Mouse (Mus musculus) CH12.LX (cell line): ENCODE data around the gene Selenoo. TPM values are rescaled to one million over a fixed set of nuclear protein-coding genes. Genes with fewer than 3 reads are reported as not detected.

Experiments used
- DNase-seq: peaks from one replicate; pipeline ENCODE4 v3.0.0-alpha.2; 2013; ENCODE audit errors: extremely low read depth
- H3K27ac ChIP-seq: 2 replicates; pipeline ENCODE4 v1.5.1; 2012; ENCODE audit warnings: low read depth, mild to moderate bottlenecking, control low read depth, moderate library complexity; ENCODE audit not compliant: insufficient read depth
- H3K27me3 ChIP-seq: replicated peaks from 2 replicates; pipeline ENCODE3; 2012; ENCODE audit warnings: inconsistent platforms
- H3K36me3 ChIP-seq, 2 experiments: replicated peaks in 1 of 2; 2 replicates each; pipeline versions ENCODE3 to v1.6.1; 2012; ENCODE audit warnings: inconsistent platforms in 1 of 2, low read length in 1 of 2, mild to moderate bottlenecking in 1 of 2, mixed read lengths in 1 of 2, moderate library complexity in 1 of 2; ENCODE audit not compliant: control insufficient read depth in 1 of 2, insufficient read depth in 1 of 2
- H3K4me1 ChIP-seq, 2 experiments: 2 replicates each; pipeline ENCODE4 v1.6.1; 2012; ENCODE audit warnings: inconsistent platforms in 1 of 2, moderate library complexity in 1 of 2; ENCODE audit not compliant: insufficient read depth in 2 of 2, control insufficient read depth in 1 of 2
- H3K4me2 ChIP-seq: 2 replicates; pipeline ENCODE4 v1.6.1; 2012; ENCODE audit warnings: low read depth, mild to moderate bottlenecking, control low read depth; ENCODE audit not compliant: poor library complexity, insufficient read depth, severe bottlenecking
- H3K4me3 ChIP-seq, 3 experiments: fragments of 150-350 bp in 1 of 3; sonication (generic) in 1 of 3; replicated peaks in 1 of 3; 2 replicates each; pipeline versions ENCODE3 to v1.5.1; 2011 to 2012; ENCODE audit warnings: low read depth in 2 of 3, low read length in 2 of 3, mild to moderate bottlenecking in 2 of 3, moderate library complexity in 2 of 3, control low read depth in 1 of 3, improper control_type of control experiment in 1 of 3, inconsistent platforms in 1 of 3, mixed read lengths in 1 of 3; ENCODE audit not compliant: poor library complexity in 1 of 3
- H3K79me2 ChIP-seq: replicated peaks from 2 replicates; pipeline ENCODE4 v1.6.1; 2012; ENCODE audit warnings: mild to moderate bottlenecking, moderate library complexity; ENCODE audit not compliant: control insufficient read depth, poor library complexity, insufficient read depth, severe bottlenecking; ENCODE audit errors: extremely low read depth
- H3K9ac ChIP-seq: 2 replicates; pipeline ENCODE4 v1.6.1; 2012; ENCODE audit warnings: low read depth, mild to moderate bottlenecking, control low read depth, moderate library complexity; ENCODE audit not compliant: insufficient read depth
- H3K9me3 ChIP-seq: replicated peaks from 2 replicates; pipeline ENCODE3; 2012; ENCODE audit warnings: low read length, inconsistent platforms, mixed read lengths
- BHLHE40 ChIP-seq: IDR thresholded peaks from 2 replicates; pipeline ENCODE4 v1.6.1; 2011; ENCODE audit warnings: mild to moderate bottlenecking, low read depth, low read length, improper control_type of control experiment
- CHD1 ChIP-seq: IDR thresholded peaks from 2 replicates; pipeline ENCODE4 v1.6.1; 2012; ENCODE audit warnings: low read depth, low read length, improper control_type of control experiment, inconsistent platforms
- CHD2 ChIP-seq: IDR thresholded peaks from 2 replicates; pipeline ENCODE4 v1.6.1; 2011; ENCODE audit warnings: low read length, improper control_type of control experiment
- CTCF ChIP-seq, 2 experiments: IDR thresholded peaks in 1 of 2; conservative IDR thresholded peaks in 1 of 2; 2 replicates each; pipeline ENCODE4 v1.5.1; 2011 to 2012; ENCODE audit warnings: low read depth in 2 of 2, low read length in 2 of 2, improper control_type of control experiment in 1 of 2, inconsistent platforms in 1 of 2, mild to moderate bottlenecking in 1 of 2, moderate library complexity in 1 of 2
- E2F4 ChIP-seq: IDR thresholded peaks from 2 replicates; pipeline ENCODE4 v1.6.1; 2011; ENCODE audit warnings: low read depth, low read length, improper control_type of control experiment; ENCODE audit not compliant: insufficient replicate concordance
- ELF1 ChIP-seq: IDR thresholded peaks from 2 replicates; pipeline ENCODE4 v1.6.1; 2014; ENCODE audit warnings: low read depth, mild to moderate bottlenecking, inconsistent platforms, low read length, improper control_type of control experiment
- GABPA ChIP-seq: IDR thresholded peaks from 2 replicates; pipeline ENCODE4 v1.6.1; 2012; ENCODE audit warnings: low read depth, low read length, improper control_type of control experiment, inconsistent platforms; ENCODE audit not compliant: insufficient replicate concordance
- IRF4 ChIP-seq: IDR thresholded peaks from 2 replicates; pipeline ENCODE4 v1.6.1; 2014; ENCODE audit warnings: low read depth, mild to moderate bottlenecking, inconsistent platforms, low read length, improper control_type of control experiment
- JUN ChIP-seq: IDR thresholded peaks from 2 replicates; pipeline ENCODE4 v1.6.1; 2011; ENCODE audit warnings: low read depth, mild to moderate bottlenecking, low read length, improper control_type of control experiment, moderate library complexity; ENCODE audit not compliant: insufficient read depth
- JUND ChIP-seq: conservative IDR thresholded peaks from 2 replicates; pipeline ENCODE4 v1.6.1; 2011; ENCODE audit warnings: low read depth, low read length, improper control_type of control experiment
- MAX ChIP-seq: IDR thresholded peaks from 2 replicates; pipeline ENCODE4 v1.6.1; 2011; ENCODE audit warnings: low read length, improper control_type of control experiment
- MAZ ChIP-seq: IDR thresholded peaks from 2 replicates; pipeline ENCODE4 v1.6.1; 2012; ENCODE audit warnings: low read depth, mild to moderate bottlenecking, inconsistent platforms, low read length, improper control_type of control experiment, moderate library complexity
- MEF2A ChIP-seq: IDR thresholded peaks from 2 replicates; pipeline ENCODE4 v1.6.1; 2014; ENCODE audit warnings: low read depth, mild to moderate bottlenecking, inconsistent platforms, low read length, improper control_type of control experiment, borderline replicate concordance
- NELFE ChIP-seq: IDR thresholded peaks from 2 replicates; pipeline ENCODE4 v1.6.1; 2011; ENCODE audit warnings: low read depth, low read length, improper control_type of control experiment
- NRF1 ChIP-seq: IDR thresholded peaks from 2 replicates; pipeline ENCODE4 v1.6.1; 2014; ENCODE audit warnings: low read depth, mild to moderate bottlenecking, inconsistent platforms, low read length, improper control_type of control experiment, moderate library complexity
- PAX5 ChIP-seq: IDR thresholded peaks from 2 replicates; pipeline ENCODE4 v1.6.1; 2012; ENCODE audit warnings: low read length, inconsistent platforms, mixed read lengths
- POLR2AphosphoS2 ChIP-seq: IDR thresholded peaks from 2 replicates; pipeline ENCODE4 v1.6.1; 2011; ENCODE audit warnings: low read depth, low read length, improper control_type of control experiment
- RCOR1 ChIP-seq: conservative IDR thresholded peaks from 2 replicates; pipeline ENCODE4 v1.6.1; 2012; ENCODE audit warnings: low read depth, mild to moderate bottlenecking, inconsistent platforms, low read length, improper control_type of control experiment
- UBTF ChIP-seq: IDR thresholded peaks from 2 replicates; pipeline ENCODE4 v1.6.1; 2012; ENCODE audit warnings: low read depth, mild to moderate bottlenecking, inconsistent platforms, low read length, improper control_type of control experiment, moderate library complexity
- USF2 ChIP-seq: conservative IDR thresholded peaks from 2 replicates; pipeline ENCODE4 v1.6.1; 2011; ENCODE audit warnings: low read depth, low read length, improper control_type of control experiment
- ZC3H11A ChIP-seq: IDR thresholded peaks from 2 replicates; pipeline ENCODE4 v1.6.1; 2012; ENCODE audit warnings: low read depth, mild to moderate bottlenecking, inconsistent platforms, low read length, improper control_type of control experiment
- ZKSCAN1 ChIP-seq: IDR thresholded peaks from 2 replicates; pipeline ENCODE4 v1.6.1; 2012; ENCODE audit warnings: low read depth, inconsistent platforms, low read length, improper control_type of control experiment, borderline replicate concordance
- ZMIZ1 ChIP-seq: IDR thresholded peaks from 2 replicates; pipeline ENCODE4 v1.6.1; 2012; ENCODE audit warnings: low read depth, mild to moderate bottlenecking, inconsistent platforms, low read length, improper control_type of control experiment
- ZNF384 ChIP-seq: IDR thresholded peaks from 2 replicates; pipeline ENCODE4 v1.6.1; 2012; ENCODE audit warnings: low read depth, low read length, improper control_type of control experiment, inconsistent platforms
- dilution Hi-C: fragments of 300-500 bp; cut with MboI; formaldehyde crosslinking; loops from 2 replicates; pipeline ENCODE4 v1.14.3; 2020; ENCODE audit warnings: low sequenced_read_pairs; ENCODE audit not compliant: extremely low pct_unique_long_range_greater_than_20kb, extremely low pct_ligation_motif_present
- in situ Hi-C: fragments of 300-500 bp; cut with MboI; formaldehyde crosslinking; loops from 3 replicates; pipeline ENCODE4 v1.14.3; 2019; ENCODE audit warnings: low sequenced_read_pairs, low pct_ligation_motif_present, low pct_unique_long_range_greater_than_20kb, mixed read lengths
- polyA plus RNA-seq: library from polyadenylated mRNA; unstranded; fragments of >175 nt; gene quantifications from 2 replicates; pipeline ENCODE4 v1.2.1, GENCODE M21; 2012; ENCODE audit warnings: low read depth; ENCODE audit not compliant: insufficient read length
- total RNA-seq, 2 experiments: library from RNA; depleted of rRNA; stranded (reverse); fragments of 300-350 nt in 1 of 2; fragments of >200 nt in 1 of 2; gene quantifications; 2 replicates each; pipeline ENCODE4 v1.2.3; 2012 to 2014

Gene Selenoo
- total and polyA plus RNA-seq, 3 experiments = 3.7 to 11.7 (median 8.7) TPM

DNA sequence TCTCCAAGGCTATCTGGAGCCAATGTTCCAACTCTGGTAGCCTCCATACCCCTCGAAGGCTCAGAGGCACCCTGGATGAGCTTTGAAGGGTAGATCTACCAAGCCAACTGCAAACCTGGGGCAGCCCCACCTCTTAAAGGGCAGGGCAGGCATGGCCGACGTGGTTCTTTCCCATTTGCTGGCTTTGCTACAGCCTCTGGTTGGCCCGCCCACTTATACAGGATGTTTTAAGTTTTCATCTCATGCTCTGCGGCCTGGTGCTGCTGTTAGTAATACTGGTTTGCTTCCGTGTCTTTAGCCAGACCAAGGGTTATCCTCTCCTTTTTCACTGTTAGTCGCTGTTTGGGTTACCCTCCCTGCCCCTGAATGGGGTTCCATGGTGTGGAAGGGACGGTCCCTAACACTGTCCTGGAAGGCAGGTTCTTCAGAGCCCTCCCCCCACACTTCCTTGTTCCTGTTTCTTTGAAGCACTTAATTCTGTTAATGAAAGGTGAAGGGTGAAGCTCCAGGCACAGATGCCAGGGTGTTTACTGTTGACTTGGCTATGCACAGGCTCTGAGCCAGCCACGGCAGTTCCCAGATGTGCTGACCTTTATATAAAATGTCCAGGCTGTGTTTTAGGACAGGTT is 10.6 kb upstream of the Selenoo start (continued):
- no peak for TF ChIP-seq RCOR1
- TF ChIP-seq ZNF384 = no peak
- TF ChIP-seq POLR2AphosphoS2 = peak; percentile 36; the same call in 1 of the 2 replicates
- no peak for TF ChIP-seq MEF2A
- no peak for TF ChIP-seq CTCF (conservative IDR thresholded peaks at IDR 0.05 in 1 of 2, IDR thresholded peaks at IDR 0.05 in 1 of 2; ENCODE audit: low read depth in 2 of 2, low read length in 2 of 2)
- no peak for TF ChIP-seq UBTF
- TF ChIP-seq E2F4 = no peak
- peak; percentile 72 for TF ChIP-seq NELFE
- TF ChIP-seq ELF1 = peak; percentile 93

DNA sequence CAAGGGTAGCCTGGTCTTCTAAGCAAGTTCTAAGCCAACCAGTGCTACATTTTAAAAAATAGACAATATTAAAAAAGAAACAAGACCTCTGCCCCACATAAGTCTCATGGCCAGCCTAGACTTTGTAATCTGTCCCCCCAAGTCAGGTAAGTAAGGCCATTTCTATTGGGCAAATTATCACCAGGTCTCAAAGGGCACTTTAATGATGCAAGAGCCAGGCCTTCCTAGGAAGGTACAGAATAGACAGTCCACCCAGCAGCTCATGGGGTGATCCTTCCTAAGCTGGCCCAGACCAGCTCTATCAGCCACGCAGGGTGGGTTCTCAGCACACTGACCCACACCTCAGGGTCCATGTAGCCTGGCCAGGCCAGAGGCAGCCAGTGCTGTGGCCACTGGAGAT is 5.0 kb upstream of the Selenoo start:
- peaks cover 62 to 83% of the 10 kb centered on the region in 2 experiments for H3K36me3 ChIP-seq

GRCm38 (mm10) chr15:89084826-89085225 is 4.1 kb upstream of the Selenoo start:
- in situ Hi-C loops = no loop called here

More for the DNA sequence above, 5.0 kb upstream of the Selenoo start:
- Histone ChIP-seq H3K79me2 (peaks cover 15% of the 10 kb centered on the region), H3K27ac (no peak overlapping the region), H3K27me3 (no peaks in the 10 kb centered on the region), H3K9me3 (no peaks in the 10 kb centered on the region)
- TF ChIP-seq NRF1 = no peak
- TF ChIP-seq CHD1 = no peak
- TF ChIP-seq JUN = no peak
- no peak for TF ChIP-seq E2F4
- no peak for TF ChIP-seq ELF1
- TF ChIP-seq RCOR1 = no peak
- TF ChIP-seq NELFE = no peak
- no peak for TF ChIP-seq IRF4
- no peak for TF ChIP-seq MAX
- TF ChIP-seq CTCF (conservative IDR thresholded peaks at IDR 0.05 in 1 of 2, IDR thresholded peaks at IDR 0.05 in 1 of 2; ENCODE audit: low read depth in 2 of 2, low read length in 2 of 2) = no peak
- no peak for TF ChIP-seq GABPA
- TF ChIP-seq ZKSCAN1 = no peak
- no peak for TF ChIP-seq BHLHE40
- TF ChIP-seq PAX5 = no peak
- TF ChIP-seq, all 38 proteins: peak for 0
- dilution Hi-C loops = no loop called here
- Histone ChIP-seq H3K4me1 (peaks cover 2 to 16% of the 10 kb centered on the region in 2 experiments; a peak in 3 of 4 replicates), H3K9ac (no peak overlapping the region), H3K4me3 (no peak overlapping the region), H3K4me2 (no peak overlapping the region)
- DNase-seq = no peak
- in situ Hi-C loops = no loop called here

More at GRCm38 (mm10) chr15:89084826-89085225, 4.1 kb upstream of the Selenoo start:
- Histone ChIP-seq H3K9ac (no peak overlapping the region), H3K4me3 (no peak overlapping the region), H3K4me1 (peaks cover 2 to 11% of the 10 kb centered on the region in 2 experiments; a peak in 3 of 4 replicates), H3K9me3 (no peaks in the 10 kb centered on the region), H3K27me3 (no peaks in the 10 kb centered on the region), H3K79me2 (peaks cover 8% of the 10 kb centered on the region), H3K36me3 (peaks cover 62 to 78% of the 10 kb centered on the region in 2 experiments), H3K4me2 (no peak overlapping the region), H3K27ac (no peak overlapping the region)
- no peak for TF ChIP-seq CHD1
- TF ChIP-seq MAX = no peak
- no peak for TF ChIP-seq RCOR1
- TF ChIP-seq MAZ = no peak
- TF ChIP-seq ZKSCAN1 = no peak
- no peak for TF ChIP-seq CHD2
- no peak for TF ChIP-seq ZMIZ1
- TF ChIP-seq JUND = no peak
- TF ChIP-seq ZC3H11A = no peak
- no peak for TF ChIP-seq ELF1
- TF ChIP-seq USF2 = no peak
- dilution Hi-C loops = no loop called here
- no peak for DNase-seq
